Mouse (Mus musculus) hindbrain, embryonic 12.5 days (tissue): ENCODE measurements around the gene Banf2. TPM values are rescaled to one million over a fixed set of nuclear protein-coding genes. Genes with fewer than 3 reads are reported as not detected.

Source experiments
- ATAC-seq: fragments of 200-750 bp; cut with Nextera tagmentation; 2 replicates; pipeline ENCODE4 v1.8.0; 2017; ENCODE audit warnings: moderate TSS enrichment; ENCODE audit not compliant: low FRiP score
- H3K27ac ChIP-seq: fragments of 300-500 bp; sonication (generic); 2 replicates; pipeline ENCODE4 v1.5.1; 2016; ENCODE audit warnings: mild to moderate bottlenecking
- H3K27me3 ChIP-seq: fragments of 300-500 bp; sonication (generic); 2 replicates; pipeline ENCODE4 v1.6.1; 2016; ENCODE audit warnings: mild to moderate bottlenecking
- H3K36me3 ChIP-seq: fragments of 300-500 bp; sonication (generic); 2 replicates; pipeline ENCODE4 v1.6.1; 2016; ENCODE audit warnings: mild to moderate bottlenecking
- H3K4me1 ChIP-seq: fragments of 300-500 bp; sonication (generic); 2 replicates; pipeline ENCODE4 v1.6.1; 2016
- H3K4me2 ChIP-seq: fragments of 300-500 bp; sonication (generic); replicated peaks from 2 replicates; pipeline ENCODE4 v1.6.1; 2016; ENCODE audit warnings: mild to moderate bottlenecking
- H3K4me3 ChIP-seq: fragments of 300-500 bp; sonication (generic); 2 replicates; pipeline ENCODE4 v1.5.1; 2016; ENCODE audit warnings: mild to moderate bottlenecking
- H3K9ac ChIP-seq: fragments of 300-500 bp; sonication (generic); 2 replicates; pipeline ENCODE4 v1.6.1; 2016; ENCODE audit warnings: mild to moderate bottlenecking, moderate library complexity
- H3K9me3 ChIP-seq: fragments of 300-500 bp; sonication (generic); replicated peaks from 2 replicates; pipeline ENCODE4 v1.6.1; 2016; ENCODE audit warnings: mild to moderate bottlenecking
- WGBS: fragments of 180-500 bp; shearing (Covaris S2); methylation state at CpG from one replicate; pipeline ENCODE4 v1.1.7; 2016; 5-methylcytosine and 5-hydroxymethylcytosine counted together
- polyA plus RNA-seq: library from polyadenylated mRNA; unstranded; fragments of >200 nt; fragmentation: Nextera tagmentation; extraction: Ambion mirVana; gene quantifications from 2 replicates; pipeline ENCODE4 v1.2.1, GENCODE M21; 2016

The Banf2 gene
- polyA plus RNA-seq, 1 experiment from 2014 or later = not detected

DNA sequence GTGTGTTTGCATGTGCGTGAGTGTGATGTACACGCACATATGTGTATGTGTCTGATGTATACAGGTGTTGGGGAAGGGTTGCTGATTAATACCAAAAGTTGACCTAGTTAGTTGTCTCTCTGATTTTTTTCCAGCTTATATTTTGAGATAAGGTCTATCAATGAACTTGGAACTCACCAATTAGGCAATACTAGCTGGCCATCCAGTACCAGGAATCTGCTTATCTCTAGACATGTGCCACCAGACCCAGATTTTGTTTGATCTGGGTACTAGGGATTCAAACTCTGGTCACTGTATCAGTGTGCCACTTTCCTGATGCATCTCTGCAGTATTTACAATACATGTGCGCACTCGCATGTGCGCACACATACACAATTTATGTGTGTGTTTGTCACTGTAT lies 41.2 kb downstream of the Banf2 start:
- Histone ChIP-seq H3K9me3 (no peaks in the 10 kb centered on the region), H3K27me3 (no peaks in the 10 kb centered on the region), H3K4me3 (no peak overlapping the region), H3K9ac (no peak overlapping the region), H3K36me3 (no peaks in the 10 kb centered on the region), H3K27ac (no peak overlapping the region), H3K4me2 (no peak overlapping the region), H3K4me1 (peaks cover 3% of the 10 kb centered on the region; the same call in 1 of the 2 replicates)
- no peak for ATAC-seq
- WGBS = 94% methylated on average over 5 of the region's 5 CpGs

DNA sequence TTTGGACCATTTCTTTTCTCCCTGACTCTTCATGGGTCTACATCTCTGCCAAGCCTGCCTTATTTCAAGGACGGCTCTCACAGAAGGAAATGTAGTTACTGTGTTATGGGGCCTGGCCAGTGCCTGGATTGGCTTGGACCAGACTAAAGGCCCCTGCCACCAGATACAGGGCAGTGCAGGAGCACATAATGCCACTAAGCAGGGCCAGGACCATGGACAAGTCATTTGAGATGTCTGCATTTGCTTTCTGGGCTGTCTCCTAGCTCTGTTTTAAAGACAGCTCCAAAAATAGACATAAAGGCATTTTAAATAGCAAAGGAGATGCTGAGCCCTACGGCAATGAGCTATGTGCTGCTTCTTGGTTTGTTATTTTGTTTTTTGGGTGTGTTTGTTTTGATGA lies 43.8 kb downstream of the Banf2 start:
- Histone ChIP-seq H3K9ac (no peak overlapping the region), H3K27me3 (no peaks in the 10 kb centered on the region), H3K4me2 (no peak overlapping the region), H3K36me3 (no peaks in the 10 kb centered on the region), H3K27ac (no peak overlapping the region), H3K4me1 (peaks cover 3% of the 10 kb centered on the region; the same call in 1 of the 2 replicates), H3K4me3 (no peak overlapping the region), H3K9me3 (no peaks in the 10 kb centered on the region)
- no peak for ATAC-seq
- 72% methylated on average over 2 of the region's 2 CpGs for WGBS

DNA sequence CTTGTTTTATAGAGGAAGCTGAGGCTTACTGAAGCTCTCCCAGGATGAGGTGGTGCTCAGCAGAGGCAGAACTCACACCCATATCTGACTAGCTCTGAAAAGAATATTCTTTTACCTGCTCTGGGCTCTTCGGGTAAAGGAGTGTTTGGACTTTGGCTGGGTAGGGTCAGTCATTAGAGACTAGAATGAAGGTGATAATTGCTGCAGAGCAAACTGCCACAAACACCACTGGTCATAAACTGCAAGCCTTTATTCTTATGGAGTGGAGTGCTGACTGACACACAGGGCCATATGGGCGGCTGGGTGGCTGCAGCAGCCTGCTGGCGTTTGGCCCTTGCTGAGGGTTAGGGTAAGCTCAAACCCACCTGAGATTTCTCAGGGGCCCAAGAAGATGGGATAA lies 46.0 kb downstream of the Banf2 start:
- H3K4me1 ChIP-seq = no peaks in the 10 kb centered on the region

DNA sequence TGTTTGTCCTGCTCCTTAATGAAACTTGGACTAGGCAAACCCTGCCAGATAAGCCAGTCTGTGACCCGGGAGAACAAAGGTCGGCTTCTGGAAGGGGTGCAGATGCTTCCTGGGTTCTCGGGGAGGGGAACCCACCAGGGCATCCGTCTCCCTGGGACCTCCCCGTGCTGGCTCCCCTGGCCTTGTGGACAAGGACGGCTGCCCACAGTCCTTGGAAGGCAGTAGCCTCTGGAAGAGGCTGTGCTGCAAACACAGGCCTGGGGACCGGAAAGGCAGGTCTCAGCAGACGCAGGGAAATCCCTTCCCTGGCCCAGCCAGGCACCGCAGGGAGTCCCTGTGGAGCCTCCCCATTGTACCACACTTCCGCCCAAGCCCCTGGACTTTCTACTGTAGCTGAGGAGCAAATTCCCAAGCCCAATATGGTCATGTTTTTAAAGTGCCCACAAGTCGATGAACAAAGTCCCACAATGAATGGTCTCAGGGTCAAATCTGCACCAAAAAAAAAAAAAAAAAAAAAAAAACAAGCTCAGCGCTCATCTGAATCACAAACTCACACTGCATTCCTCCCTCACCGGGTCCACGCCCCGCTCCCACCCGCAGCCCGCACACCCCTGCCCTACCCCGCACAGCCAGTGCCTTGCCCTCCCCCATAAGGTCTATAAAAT lies 53.5 kb downstream of the Banf2 start:
- peaks cover 7% of the 10 kb centered on the region; the same call in 1 of the 2 replicates for H3K4me1 ChIP-seq
- no peaks in the 10 kb centered on the region for H3K27me3 ChIP-seq
- no peak overlapping the region for H3K27ac ChIP-seq
- no peaks in the 10 kb centered on the region for H3K36me3 ChIP-seq
- no peaks in the 10 kb centered on the region for H3K9me3 ChIP-seq
- ATAC-seq = no peak
- H3K4me2 ChIP-seq = no peak overlapping the region
- 28% methylated on average over 18 of the region's 18 CpGs for WGBS
- H3K4me3 ChIP-seq = no peak overlapping the region
- no peak overlapping the region for H3K9ac ChIP-seq

More for the DNA sequence above, 46.0 kb downstream of the Banf2 start:
- Histone ChIP-seq H3K27me3 (no peaks in the 10 kb centered on the region), H3K4me3 (no peak overlapping the region), H3K9ac (no peak overlapping the region), H3K36me3 (no peaks in the 10 kb centered on the region), H3K9me3 (no peaks in the 10 kb centered on the region), H3K4me2 (no peak overlapping the region), H3K27ac (no peak overlapping the region)
- no peak for ATAC-seq
- 77% methylated on average over 3 of the region's 3 CpGs for WGBS

DNA sequence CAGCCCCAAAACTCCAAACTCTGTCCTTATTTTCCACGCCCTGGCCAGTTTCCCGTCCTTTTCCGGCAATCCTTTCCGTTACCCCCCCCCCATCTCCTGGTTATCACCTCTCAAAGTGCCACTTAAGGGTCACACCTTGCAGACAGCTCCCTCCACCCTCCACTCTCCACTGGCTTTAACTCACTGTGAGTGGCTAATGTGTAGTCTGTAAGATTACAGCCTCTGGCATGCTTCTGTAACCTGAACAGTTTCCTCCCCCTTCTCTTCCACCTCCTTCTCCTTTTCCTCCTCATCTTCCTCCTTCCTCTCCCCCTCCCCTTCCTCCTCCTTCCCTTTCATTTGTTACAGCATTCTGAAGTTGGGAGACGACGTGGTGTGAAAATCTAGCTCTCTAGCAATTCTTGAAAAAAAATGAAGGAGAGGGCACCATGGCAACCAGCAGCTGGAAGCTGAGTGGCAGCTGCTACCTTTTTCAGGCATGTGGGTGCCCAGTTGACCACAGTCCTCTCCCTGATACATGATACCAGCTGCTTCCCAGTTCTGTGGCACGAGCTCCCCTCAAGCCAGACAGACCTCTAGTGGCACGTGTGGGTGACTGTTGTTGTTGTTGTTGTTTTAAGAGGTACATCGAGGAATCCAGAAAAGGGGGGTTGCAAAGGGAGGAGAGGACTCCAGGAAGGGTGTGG lies 55.2 kb downstream of the Banf2 start:
- Histone ChIP-seq H3K9ac (no peak overlapping the region), H3K4me3 (no peak overlapping the region), H3K9me3 (no peaks in the 10 kb centered on the region), H3K4me1 (peaks cover 7% of the 10 kb centered on the region; the same call in 1 of the 2 replicates), H3K4me2 (no peak overlapping the region), H3K27me3 (no peaks in the 10 kb centered on the region), H3K36me3 (no peaks in the 10 kb centered on the region), H3K27ac (no peak overlapping the region)
- ATAC-seq = no peak
- 56% methylated on average over 9 of the region's 9 CpGs for WGBS

DNA sequence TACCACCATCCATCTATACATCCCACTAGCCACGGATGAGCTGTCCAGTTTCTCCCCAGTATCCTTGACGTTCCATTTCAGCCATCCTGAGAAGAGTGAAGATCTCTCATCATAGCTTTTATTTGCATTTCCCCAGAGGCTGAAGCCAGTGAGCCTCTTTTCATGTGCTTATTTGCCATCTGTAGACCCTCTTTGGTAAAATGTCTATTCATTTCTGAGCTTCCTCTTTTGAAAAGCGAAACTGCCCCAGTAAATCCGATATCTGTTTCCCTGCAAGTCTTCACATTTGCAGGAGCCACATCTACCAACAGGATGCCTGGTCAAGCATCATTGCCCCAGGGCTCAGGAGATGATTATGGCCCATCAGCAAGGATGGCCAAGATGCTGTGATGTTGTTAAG lies 59.9 kb downstream of the Banf2 start:
- Histone ChIP-seq H3K4me1 (0 out of 2 replicates have a peak, but pooled peaks cover 1% of the 10 kb centered on the region), H3K27ac (no peak overlapping the region), H3K4me3 (no peak overlapping the region), H3K36me3 (no peaks in the 10 kb centered on the region), H3K27me3 (no peaks in the 10 kb centered on the region), H3K9me3 (no peaks in the 10 kb centered on the region), H3K4me2 (no peak overlapping the region), H3K9ac (no peak overlapping the region)
- 70% methylated on average over 4 of the region's 4 CpGs for whole genome bisulfite sequencing
- no peak for ATAC-seq

DNA sequence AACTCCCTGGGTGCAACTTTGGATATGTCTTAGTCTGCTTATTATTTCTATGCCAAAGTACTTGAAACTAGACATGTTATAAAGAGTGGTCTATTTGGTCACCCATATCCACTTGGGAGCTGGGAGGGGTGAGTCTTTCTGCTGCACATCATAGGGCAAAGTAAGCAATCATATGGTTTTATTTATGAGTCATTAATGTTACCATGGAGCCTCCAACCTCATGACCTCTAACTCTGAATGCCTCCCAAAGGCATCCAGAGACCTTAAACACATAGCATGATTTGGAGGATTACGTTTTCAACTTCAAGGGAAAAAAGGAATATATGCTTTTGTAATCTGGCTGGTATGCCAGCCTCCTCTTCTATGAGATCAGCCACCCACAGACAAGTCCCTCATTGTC lies 61.9 kb downstream of the Banf2 start:
- WGBS = 54% methylated on average over 1 of the region's 1 CpGs
- no peak overlapping the region for H3K9ac ChIP-seq
- no peak for ATAC-seq
- H3K36me3 ChIP-seq = no peaks in the 10 kb centered on the region
- no peaks in the 10 kb centered on the region for H3K27me3 ChIP-seq
- no peak overlapping the region for H3K4me3 ChIP-seq
- H3K9me3 ChIP-seq = no peaks in the 10 kb centered on the region
- H3K4me2 ChIP-seq = no peak overlapping the region
- H3K4me1 ChIP-seq = no peaks in the 10 kb centered on the region
- no peak overlapping the region for H3K27ac ChIP-seq

DNA sequence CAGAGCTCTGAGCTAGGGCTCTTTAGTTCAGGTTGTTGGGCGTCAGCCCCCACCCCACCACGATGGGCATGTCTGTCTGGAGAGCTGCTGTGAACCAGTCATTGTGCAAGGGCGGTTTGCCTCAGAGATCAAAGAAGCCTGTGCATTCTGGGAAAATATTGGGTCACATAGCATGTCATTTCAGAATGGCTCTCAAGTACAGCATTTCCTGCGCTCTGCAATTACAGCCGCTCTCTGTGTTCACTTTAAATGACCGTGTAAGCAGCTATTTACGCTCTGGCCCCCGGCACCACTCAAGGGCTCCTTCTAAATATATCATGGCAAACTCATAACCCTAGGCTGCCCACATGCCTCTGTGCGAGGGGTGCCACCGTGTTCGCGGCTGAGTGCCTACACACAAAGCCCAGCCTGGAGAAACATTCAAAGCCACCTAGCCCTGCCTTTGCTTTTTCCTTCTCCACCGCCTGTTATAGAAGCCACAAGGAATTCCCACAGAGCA lies 68.7 kb downstream of the Banf2 start:
- Histone ChIP-seq H3K27me3 (no peaks in the 10 kb centered on the region), H3K4me1 (0 out of 2 replicates have a peak, but pooled peaks cover 2% of the 10 kb centered on the region), H3K27ac (peak overlapping the region; percentile 46; the same call in 1 of the 2 replicates), H3K9ac (no peak overlapping the region), H3K9me3 (no peaks in the 10 kb centered on the region; the same call in 1 of the 2 replicates), H3K36me3 (no peaks in the 10 kb centered on the region), H3K4me2 (0 out of 2 replicates have a peak overlapping the region, but pooled peaks have one; percentile 13), H3K4me3 (no peak overlapping the region)
- peak; percentile 81 for ATAC-seq
- 37% methylated on average over 13 of the region's 13 CpGs for WGBS

DNA sequence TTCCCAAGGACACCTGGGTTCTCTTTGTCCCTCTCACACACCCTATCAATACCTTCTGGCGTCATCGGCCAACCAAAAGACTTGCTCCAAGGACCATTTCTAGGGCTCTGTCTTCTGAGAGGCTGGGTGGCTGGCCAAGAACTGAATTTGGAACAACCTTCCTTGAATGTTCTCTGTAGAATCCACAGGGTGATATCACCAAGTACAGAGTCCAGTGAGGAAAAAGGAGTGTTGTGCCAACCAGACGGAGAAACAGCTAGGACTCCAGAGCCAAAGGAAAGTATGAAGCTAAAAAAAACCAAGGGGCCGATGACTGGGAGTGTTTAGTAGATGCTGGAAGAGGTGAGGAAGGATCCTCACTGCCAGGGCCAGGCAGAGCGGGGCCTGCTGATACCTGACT lies 74.5 kb downstream of the Banf2 start:
- Histone ChIP-seq H3K4me1 (no peaks in the 10 kb centered on the region), H3K9ac (no peak overlapping the region), H3K27me3 (no peaks in the 10 kb centered on the region), H3K36me3 (no peaks in the 10 kb centered on the region), H3K4me3 (no peak overlapping the region), H3K4me2 (no peak overlapping the region), H3K27ac (no peak overlapping the region), H3K9me3 (no peaks in the 10 kb centered on the region)
- 86% methylated on average over 5 of the region's 5 CpGs for WGBS
- no peak for ATAC-seq

DNA sequence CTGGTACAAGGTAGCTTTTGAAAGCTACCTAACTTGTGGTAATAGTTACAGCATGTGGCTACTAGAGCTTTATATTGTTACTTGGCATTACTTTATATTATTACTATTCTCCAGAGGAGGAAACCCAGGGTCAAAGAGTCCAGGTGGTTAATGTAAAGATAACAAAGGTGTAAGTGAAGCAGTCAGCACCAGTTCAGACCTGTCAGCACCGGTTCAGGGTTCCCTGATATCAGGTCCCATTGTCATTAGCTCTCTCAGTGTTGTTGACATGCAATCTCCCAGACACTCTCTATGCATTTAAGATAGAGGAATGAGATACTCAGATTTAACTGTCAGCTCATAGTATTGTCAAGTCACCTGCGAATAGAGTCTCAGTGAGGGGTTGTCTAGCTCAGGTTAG lies 75.0 kb downstream of the Banf2 start:
- Histone ChIP-seq H3K9ac (no peak overlapping the region), H3K27me3 (no peaks in the 10 kb centered on the region), H3K4me3 (no peak overlapping the region), H3K4me2 (no peak overlapping the region), H3K36me3 (no peaks in the 10 kb centered on the region), H3K9me3 (no peaks in the 10 kb centered on the region), H3K4me1 (no peaks in the 10 kb centered on the region), H3K27ac (no peak overlapping the region)
- no peak for ATAC-seq
- 92% methylated on average over 2 of the region's 2 CpGs for WGBS

DNA sequence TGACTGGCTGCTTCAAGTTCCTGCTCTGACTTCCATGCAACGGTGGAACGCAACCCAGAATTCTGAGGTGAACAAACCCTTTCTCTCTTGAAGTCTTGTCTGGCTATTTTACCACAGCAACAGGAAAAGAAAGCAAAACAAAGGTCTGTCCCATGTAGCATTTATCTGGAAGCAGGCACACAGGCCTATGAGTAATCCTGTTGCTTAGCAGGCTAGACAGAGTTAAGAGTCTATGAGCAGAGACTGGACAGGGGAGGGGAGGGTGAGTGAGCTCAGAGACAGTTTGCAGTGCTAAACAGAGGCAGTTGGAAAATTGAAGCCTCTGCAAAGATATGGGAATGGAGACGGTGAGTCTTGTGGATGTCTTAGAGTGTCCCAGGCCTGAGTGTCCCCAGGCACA lies 75.5 kb downstream of the Banf2 start:
- Histone ChIP-seq H3K4me2 (no peak overlapping the region), H3K27me3 (no peaks in the 10 kb centered on the region), H3K36me3 (no peaks in the 10 kb centered on the region), H3K4me3 (no peak overlapping the region), H3K9me3 (no peaks in the 10 kb centered on the region), H3K9ac (no peak overlapping the region), H3K27ac (no peak overlapping the region), H3K4me1 (no peaks in the 10 kb centered on the region)
- WGBS = 88% methylated on average over 3 of the region's 3 CpGs
- ATAC-seq = no peak

DNA sequence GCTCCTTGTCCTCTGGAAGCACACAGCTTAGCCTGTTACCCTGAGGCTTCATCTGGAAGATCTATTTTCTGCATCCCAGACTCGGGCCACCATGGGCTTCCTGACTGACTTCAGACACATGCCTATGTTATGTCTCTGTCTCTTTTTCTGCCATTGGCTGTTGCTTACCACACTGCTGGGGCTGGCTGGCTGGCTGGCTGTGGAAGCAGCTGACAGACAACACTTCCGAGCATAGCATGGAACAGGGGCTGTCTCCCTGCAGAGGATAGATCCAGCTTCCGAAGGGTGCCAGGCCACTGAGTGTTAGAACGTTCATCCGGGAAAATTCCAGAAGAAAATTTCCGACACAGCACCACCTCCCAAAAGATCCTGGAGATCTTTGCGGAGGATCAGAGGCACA lies 79.1 kb downstream of the Banf2 start:
- ATAC-seq = no peak
- Histone ChIP-seq H3K27me3 (no peaks in the 10 kb centered on the region), H3K4me1 (no peaks in the 10 kb centered on the region), H3K9ac (no peak overlapping the region), H3K4me2 (no peak overlapping the region), H3K4me3 (no peak overlapping the region), H3K27ac (no peak overlapping the region), H3K9me3 (no peaks in the 10 kb centered on the region), H3K36me3 (no peaks in the 10 kb centered on the region)
- WGBS = 75% methylated on average over 7 of the region's 7 CpGs

DNA sequence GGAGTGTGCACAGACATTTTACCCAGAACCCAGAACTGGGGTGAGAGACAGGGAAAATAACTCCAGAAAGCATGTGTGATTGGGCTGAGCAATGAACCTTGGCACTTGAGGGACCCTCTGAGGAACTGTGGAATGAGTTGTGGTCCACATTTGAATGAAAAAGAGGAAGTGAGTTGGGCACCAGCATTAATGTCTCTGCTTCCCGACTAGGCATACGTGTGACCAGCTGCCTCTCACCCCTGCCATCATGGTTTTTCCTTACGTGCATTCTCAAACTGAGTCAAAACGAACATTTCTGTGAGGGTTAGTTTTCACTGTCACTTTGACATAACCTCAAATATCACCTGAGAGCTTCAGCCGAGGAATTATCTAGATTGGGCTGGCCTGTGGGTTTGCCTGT lies 79.8 kb downstream of the Banf2 start:
- H3K27me3 ChIP-seq = no peaks in the 10 kb centered on the region
- H3K4me2 ChIP-seq = no peak overlapping the region
- no peak for ATAC-seq
- no peaks in the 10 kb centered on the region for H3K9me3 ChIP-seq
- H3K9ac ChIP-seq = no peak overlapping the region
- H3K4me3 ChIP-seq = no peak overlapping the region
- 81% methylated on average over 5 of the region's 5 CpGs for WGBS
- H3K27ac ChIP-seq = no peak overlapping the region
- H3K4me1 ChIP-seq = no peaks in the 10 kb centered on the region
- H3K36me3 ChIP-seq = no peaks in the 10 kb centered on the region
